Mouse (Mus musculus): ENCODE data around the gene Flt1.

The Flt1 gene

DNA sequence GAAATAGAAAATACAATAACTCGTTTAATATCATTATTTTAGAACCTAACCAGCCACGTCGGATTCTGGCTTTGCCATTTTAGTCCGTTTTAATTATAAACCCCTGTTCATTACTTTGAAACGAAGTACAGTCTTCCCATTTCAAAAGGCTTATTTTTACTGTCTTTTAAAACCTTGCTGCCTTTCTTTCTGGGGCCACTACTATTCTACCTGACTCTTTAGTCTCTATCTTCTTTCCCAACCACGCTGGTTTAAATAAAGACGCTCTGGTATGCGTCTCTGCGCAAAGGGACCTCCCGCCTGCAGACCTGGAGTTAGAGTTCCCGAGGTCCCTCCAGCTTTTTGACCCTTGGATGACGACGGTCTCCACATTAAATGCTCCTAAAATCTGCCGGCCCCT, 1.4 kb downstream of the Flt1 start:
- DNase-seq = no peak

DNA sequence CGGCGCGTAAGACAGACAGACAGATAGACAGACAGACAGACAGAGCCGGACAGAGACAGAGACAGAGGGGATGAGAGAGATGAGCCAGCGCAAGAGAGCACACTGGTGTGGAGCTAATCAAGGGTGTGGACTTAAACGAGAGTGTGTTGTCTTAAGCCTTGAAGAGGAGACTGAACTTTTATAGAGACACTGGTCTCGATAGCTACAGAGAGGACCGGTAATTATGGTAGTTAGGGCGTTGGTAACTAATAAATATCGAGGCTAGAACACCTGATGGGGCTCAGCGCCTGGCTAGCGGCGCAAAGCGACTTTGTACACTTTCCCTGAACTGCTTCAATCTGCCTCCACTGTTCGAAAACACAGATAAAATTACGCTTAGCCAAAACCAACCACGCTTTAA, 2.0 kb downstream of the Flt1 start:
- no peak for DNase-seq

GRCm38 (mm10) chr5:147721438-147721837, 4.4 kb downstream of the Flt1 start:
- no peak for DNase-seq

DNA sequence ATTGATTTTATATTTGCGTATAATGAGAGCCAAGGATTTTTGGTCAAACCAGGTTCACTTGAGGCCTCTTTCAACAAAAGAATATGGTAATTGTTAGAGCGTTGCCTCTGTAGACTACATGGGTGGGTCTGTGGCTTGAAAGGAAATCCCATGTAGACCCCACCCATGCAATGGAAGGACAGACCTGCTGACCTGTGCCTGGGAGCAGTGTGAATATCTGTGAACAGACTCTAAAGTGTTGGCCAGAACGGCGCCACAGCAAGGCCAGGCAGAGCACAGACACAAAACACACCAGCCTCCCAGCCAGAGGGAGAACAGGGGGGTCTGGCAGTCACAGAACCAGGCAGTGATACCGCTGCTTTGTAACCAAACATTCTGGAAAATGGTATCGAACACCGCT, 7.5 kb downstream of the Flt1 start:
- DNase-seq = no peak

- DNase-seq = no peak
Observed at GRCm38 (mm10) chr5:147716697-147717217, 9.1 kb downstream of the Flt1 start.

DNA sequence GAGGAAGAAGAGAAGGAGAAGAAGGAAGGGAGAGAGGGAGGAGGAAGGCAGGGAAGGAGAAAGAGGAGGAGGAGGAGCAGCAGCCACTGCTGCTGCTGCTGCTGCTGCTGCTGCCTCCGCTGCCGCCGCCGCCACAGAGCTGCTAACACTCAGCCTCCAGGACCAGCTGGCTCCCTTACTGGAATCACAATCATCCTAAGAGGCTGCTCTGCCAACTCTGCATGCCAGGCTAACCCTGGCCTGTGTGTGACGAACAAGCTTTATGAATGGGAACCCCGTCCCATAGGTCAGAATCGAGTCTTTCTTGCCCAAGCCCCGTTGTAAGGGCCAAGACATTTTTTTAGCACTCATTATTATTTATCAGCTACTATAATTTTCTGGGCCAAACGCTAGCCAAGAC, 9.5 kb downstream of the Flt1 start:
- no peak for DNase-seq

DNA sequence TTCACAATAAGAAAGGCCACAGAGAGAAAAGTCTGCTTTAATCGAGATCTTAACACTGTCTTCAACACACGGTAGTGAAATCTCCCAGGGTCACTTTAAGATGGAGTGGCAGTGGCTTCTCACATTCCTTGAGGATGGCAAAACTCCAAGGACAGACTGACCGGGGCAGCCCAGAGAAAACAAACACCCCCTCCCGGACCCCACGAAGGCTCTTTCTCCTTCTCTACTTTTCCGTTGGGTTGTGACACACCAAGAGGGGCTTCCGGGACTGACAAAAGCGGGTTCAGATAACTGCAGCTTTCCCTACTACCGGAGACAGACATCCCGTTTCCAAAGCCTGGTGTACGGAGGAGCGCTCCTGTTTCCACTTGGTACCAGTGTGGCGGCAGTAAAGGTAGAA, 10.4 kb downstream of the Flt1 start:
- DNase-seq = no peak

- no peak for DNase-seq
Observed at GRCm38 (mm10) chr5:147708500-147708899, 17.3 kb downstream of the Flt1 start.

GRCm38 (mm10) chr5:147707479-147707878, 18.3 kb downstream of the Flt1 start:
- no peak for DNase-seq

- no peak for DNase-seq
Observed at GRCm38 (mm10) chr5:147704890-147705289, 20.9 kb downstream of the Flt1 start.

DNA sequence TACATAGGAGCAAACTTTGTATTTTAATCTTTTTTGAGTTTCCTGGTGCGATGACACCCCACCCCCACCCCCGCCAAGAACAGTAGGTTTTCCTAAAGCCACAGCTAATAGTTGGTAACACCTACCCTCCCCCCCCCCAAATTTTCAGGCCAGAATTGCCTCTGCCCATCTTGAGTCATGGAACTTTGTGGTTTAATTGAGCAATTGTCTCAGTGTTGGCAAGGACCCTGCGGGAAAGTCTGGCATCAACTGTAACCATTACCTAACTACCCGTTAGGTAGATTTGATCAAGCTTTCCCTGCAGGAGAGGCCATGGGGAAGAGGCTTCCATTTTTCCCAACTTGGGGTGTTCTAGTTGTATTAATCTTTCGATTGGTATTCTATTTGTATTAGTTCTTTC, 23.4 kb downstream of the Flt1 start:
- DNase-seq = no peak

DNA sequence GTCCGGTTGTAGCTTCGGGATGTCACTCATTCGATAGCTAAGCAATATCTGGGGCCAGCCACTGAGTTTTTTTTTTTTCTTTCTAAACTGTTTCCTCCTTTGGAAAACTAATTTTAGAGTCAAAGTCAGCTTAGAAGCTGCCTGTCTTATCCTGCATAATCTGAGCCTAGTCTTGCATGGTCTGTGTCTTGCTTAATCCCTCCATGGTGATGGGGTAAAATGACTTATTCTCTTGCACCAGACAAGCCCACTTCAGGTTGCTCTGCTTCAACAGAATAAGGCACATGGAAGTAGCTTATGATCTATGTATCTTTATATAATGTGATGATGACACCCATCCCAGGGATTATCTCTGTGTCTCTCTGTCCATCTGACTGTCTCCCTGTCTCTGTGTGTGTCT, 24.8 kb downstream of the Flt1 start:
- no peak for DNase-seq

DNA sequence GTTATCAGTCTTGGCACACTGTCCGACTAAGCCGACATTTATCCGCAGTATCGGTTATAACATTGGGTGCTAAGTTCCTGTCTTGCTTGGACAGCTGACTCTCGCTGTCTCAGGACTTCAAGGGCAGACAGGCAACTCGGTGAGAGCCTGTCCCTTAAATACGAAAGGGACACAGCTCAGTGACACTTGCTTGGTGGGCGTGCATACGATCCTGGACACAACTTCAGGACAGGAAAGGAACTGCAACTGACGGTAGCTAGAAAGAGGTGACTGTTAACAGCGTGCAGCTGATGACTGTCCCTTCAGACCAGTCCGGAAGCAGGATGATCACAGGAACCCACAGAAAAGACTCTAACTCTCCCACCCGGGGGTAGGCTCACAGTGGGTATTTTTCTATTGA, 27.8 kb downstream of the Flt1 start:
- DNase-seq = no peak

DNA sequence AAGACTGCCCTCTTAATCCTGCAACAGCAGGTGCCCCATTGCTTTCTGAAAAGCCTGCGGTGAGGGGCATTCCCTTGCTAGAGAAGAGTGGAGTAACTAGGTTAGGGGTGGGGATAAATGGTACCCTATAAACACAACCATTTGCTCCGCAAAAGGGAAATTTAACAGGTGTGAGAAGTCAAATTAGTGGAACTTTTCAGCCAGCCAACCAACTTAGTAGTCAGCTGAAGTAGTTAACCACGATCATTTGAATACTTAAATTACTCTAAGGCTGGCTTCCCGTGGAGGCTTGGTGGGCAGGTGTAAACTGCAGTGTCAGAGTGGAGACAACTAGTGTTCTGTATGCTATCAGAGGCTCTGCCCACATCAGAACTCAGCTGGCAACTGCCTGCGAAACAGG, 28.6 kb downstream of the Flt1 start:
- DNase-seq = peak; percentile 24

DNA sequence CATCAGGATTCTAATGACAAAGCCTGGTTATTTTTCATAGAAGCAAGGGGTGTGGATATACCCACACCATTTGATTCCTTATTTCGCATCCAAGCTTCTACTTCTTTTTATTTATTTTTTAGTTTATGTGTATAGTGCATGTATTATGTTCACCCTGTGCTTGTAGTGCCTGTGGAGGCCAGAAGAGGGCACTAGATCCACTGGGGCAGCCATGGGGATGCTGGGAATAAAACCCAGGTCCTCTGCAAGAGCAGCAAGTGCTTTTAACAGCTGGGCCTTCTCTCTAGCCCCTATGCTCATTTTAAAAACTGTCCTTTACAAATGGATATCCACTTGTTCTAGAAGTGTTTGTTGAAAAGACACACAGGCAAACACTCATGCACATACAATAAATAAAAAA, 33.2 kb downstream of the Flt1 start:
- no peak for DNase-seq

- no peak for DNase-seq
Observed at GRCm38 (mm10) chr5:147683707-147684323, 42.0 kb downstream of the Flt1 start.

GRCm38 (mm10) chr5:147681224-147681623, 44.6 kb downstream of the Flt1 start:
- no peak for DNase-seq

GRCm38 (mm10) chr5:147680711-147681110, 45.1 kb downstream of the Flt1 start:
- no peak for DNase-seq

DNA sequence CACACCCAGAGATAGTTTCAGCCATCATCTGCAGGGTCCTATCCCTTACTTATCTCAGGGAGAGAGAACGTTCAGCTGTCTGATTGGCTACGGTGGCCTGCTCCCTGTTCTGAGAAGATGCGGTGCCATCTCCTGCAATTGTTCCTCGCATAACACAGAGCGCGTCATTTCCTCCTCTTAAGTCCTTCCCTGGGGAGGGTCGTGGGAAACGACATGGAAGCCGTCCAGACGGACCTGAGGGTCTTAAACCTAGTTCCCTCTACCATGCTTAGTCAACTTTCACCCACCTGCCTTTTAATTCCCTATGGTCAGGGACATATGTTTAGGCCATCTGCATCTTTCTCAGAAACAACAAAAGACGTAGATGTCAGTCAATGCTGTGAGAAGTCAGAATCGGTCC, 46.5 kb downstream of the Flt1 start:
- no peak for DNase-seq

DNA sequence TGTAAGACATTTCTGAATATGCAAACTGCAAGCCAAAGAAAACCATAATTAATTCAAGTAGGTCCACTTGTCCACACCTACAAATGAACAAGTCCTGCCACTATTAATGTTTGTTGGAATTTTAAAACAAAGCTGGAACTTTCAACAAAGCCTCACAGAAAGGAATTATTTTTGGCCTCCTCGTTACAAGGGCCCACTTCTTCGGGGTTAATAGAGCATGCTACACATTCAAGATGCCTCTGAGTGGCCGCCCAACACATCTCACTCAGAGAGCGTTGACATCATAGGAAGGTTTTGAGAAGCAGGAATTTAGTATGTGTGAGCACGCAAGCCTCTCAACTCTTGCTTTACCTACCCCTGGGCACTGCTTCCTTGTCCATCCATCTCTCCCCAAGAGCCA, 50.0 kb downstream of the Flt1 start:
- DNase-seq = no peak

- no peak for DNase-seq
Observed at GRCm38 (mm10) chr5:147671765-147672424, 53.9 kb downstream of the Flt1 start.

- no peak for DNase-seq
Observed at GRCm38 (mm10) chr5:147668637-147669344, 57.0 kb downstream of the Flt1 start.

GRCm38 (mm10) chr5:147665946-147666345, 59.9 kb downstream of the Flt1 start:
- no peak for DNase-seq

DNA sequence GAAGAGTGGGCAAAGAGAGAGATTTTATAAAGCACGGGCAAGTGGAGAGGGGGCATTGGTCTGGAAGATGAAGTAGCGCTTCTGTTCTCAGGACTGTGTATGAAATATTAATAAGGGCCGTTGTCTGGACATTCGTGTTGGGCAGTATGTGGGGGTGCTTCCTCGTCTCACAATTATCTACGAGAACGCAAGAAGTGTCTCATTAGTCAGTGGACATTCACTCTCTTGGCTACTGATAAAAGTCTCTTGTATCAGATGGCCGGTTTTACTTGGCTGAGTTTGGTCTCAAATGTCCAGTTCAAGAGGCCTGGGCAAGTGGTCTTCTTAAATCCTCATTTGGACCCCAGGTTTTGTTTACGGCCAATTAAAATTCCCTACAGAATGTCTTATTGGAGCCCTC, 60.4 kb downstream of the Flt1 start:
- no peak for DNase-seq
